Mouse (Mus musculus) brain, embryonic 14.5 days (tissue): Measurements from ENCODE around the gene Wrap73.

Source experiments
- CTCF ChIP-seq: fragments of 200-500 bp; IDR thresholded peaks from 2 replicates; pipeline ENCODE4 v1.5.1; 2012; ENCODE audit warnings: inconsistent platforms, mild to moderate bottlenecking, moderate library complexity, borderline replicate concordance; ENCODE audit not compliant: insufficient read depth, insufficient read length; ENCODE audit errors: extremely low read depth
- POLR2A ChIP-seq: fragments of 200-500 bp; IDR thresholded peaks from 2 replicates; pipeline ENCODE4 v1.6.1; 2012; ENCODE audit warnings: mild to moderate bottlenecking, inconsistent platforms, borderline replicate concordance; ENCODE audit not compliant: poor library complexity, insufficient read depth, insufficient read length, severe bottlenecking; ENCODE audit errors: extremely low read depth

- TF ChIP-seq CTCF (no peak), POLR2A (no peak)
Measured at GRCm38 (mm10) chr4:154129950-154130349, 12.2 kb upstream of the Wrap73 start.
